Mouse (Mus musculus) C2C12 (cell line): ENCODE results near the gene Col6a5. TPM values are rescaled to one million over a fixed set of nuclear protein-coding genes. Genes with fewer than 3 reads are reported as not detected.
"Not testable (repeated sequence)": the region's sequence is repeated elsewhere in the genome, so short reads cannot be mapped to it uniquely, and the experiment has no call there.

Source experiments
- H3K27me3 ChIP-seq: one replicate; pipeline ENCODE4 v1.6.1; 2011; ENCODE audit not compliant: control insufficient read depth, insufficient read depth, insufficient read length
- H3K36me3 ChIP-seq: one replicate; pipeline ENCODE4 v1.6.1; 2011; ENCODE audit not compliant: control insufficient read depth, insufficient read depth
- H3K4me3 ChIP-seq: one replicate; pipeline ENCODE4 v1.5.1; 2011; ENCODE audit warnings: mild to moderate bottlenecking, control low read depth; ENCODE audit not compliant: poor library complexity, insufficient read depth, severe bottlenecking
- H3K79me2 ChIP-seq: one replicate; pipeline ENCODE4 v1.6.1; 2011; ENCODE audit not compliant: control insufficient read depth, insufficient read depth
- H3K79me3 ChIP-seq: one replicate; pipeline ENCODE4 v1.6.1; 2011; ENCODE audit warnings: low read depth, control low read depth
- H3ac ChIP-seq: one replicate; pipeline ENCODE3; 2011; ENCODE audit warnings: low read depth; ENCODE audit not compliant: control insufficient read depth, insufficient read length
- CEBPB ChIP-seq: IDR thresholded peaks from one replicate; pipeline ENCODE4 v1.6.1; 2011; ENCODE audit warnings: low read depth, mild to moderate bottlenecking, control low read depth, moderate library complexity
- CTCF ChIP-seq: IDR thresholded peaks from one replicate; pipeline ENCODE4 v1.5.1; 2011; ENCODE audit not compliant: control insufficient read depth, insufficient read depth, insufficient read length
- FOSL1 ChIP-seq: IDR thresholded peaks from one replicate; pipeline ENCODE4 v1.8.0; 2011; ENCODE audit warnings: mild to moderate bottlenecking, low read length; ENCODE audit not compliant: poor library complexity, insufficient read depth, severe bottlenecking
- MAX ChIP-seq: IDR thresholded peaks from one replicate; pipeline ENCODE4 v1.6.1; 2011; ENCODE audit warnings: mild to moderate bottlenecking, control low read depth
- MYOD1 ChIP-seq: IDR thresholded peaks from one replicate; pipeline ENCODE4 v1.6.1; 2011; ENCODE audit warnings: low read depth; ENCODE audit not compliant: control insufficient read depth, insufficient read length
- MYOG ChIP-seq: IDR thresholded peaks from one replicate; pipeline ENCODE4 v1.6.1; 2011; ENCODE audit not compliant: control insufficient read depth, insufficient read length; ENCODE audit errors: extremely low read depth
- USF1 ChIP-seq: IDR thresholded peaks from one replicate; pipeline ENCODE4 v1.6.1; 2011; ENCODE audit warnings: low read depth, mild to moderate bottlenecking, control low read depth, moderate library complexity
- polyA plus RNA-seq: library from polyadenylated mRNA; unstranded; fragments of >200 nt; fragmentation: generic; extraction: Trizol; gene quantifications from one replicate; pipeline ENCODE4 v1.2.1, GENCODE M21; 2012; ENCODE audit warnings: missing spikeins

Col6a5 gene
- polyA plus RNA-seq, 1 experiment = not detected

DNA sequence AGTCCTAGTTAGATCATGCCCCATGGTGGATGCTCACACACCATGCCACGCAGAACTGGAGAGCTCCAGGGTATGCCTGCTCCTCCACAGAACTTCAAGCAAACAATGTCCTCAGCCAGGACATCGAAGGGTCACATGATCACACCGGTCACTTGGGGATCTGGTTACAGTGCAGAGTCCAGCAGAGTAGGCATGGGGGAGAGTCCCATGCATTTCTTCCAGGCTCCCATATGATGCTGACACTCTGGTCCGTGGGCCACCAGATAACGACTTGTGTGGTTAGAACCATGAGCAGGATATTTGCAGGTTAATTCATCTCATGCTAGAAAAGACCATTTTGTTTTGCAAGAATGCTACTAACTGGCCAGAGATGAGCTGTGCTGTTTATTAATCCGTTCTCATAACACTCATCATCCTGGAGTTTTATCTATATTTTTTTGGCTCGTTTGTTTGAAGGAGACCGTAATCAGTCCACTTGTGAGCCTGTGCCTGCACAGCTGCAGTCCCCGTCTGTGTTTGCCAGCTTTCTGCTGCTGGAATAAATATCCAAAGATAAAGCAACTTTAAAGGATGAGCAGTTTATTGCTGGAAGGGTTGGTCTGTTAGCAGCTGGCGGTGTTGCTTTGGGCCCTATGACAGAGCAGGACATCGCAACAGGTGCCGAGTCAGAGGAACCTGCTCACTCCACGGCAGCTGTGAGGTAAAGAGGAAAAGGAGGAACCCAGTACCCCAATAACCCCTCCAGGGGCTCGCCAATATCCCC is 108.2 kb downstream of the Col6a5 start:
- no peaks in the 10 kb centered on the region for H3K36me3 ChIP-seq
- no peak overlapping the region for H3ac ChIP-seq
- H3K27me3 ChIP-seq = no peaks in the 10 kb centered on the region
- H3K79me2 ChIP-seq = no peaks in the 10 kb centered on the region
- no peaks in the 10 kb centered on the region for H3K79me3 ChIP-seq
- TF ChIP-seq CEBPB (no peak), MYOD1 (no peak), MYOG (no peak), FOSL1 (no peak), MAX (no peak), USF1 (no peak), CTCF (no peak)
- H3K4me3 ChIP-seq = no peak overlapping the region

DNA sequence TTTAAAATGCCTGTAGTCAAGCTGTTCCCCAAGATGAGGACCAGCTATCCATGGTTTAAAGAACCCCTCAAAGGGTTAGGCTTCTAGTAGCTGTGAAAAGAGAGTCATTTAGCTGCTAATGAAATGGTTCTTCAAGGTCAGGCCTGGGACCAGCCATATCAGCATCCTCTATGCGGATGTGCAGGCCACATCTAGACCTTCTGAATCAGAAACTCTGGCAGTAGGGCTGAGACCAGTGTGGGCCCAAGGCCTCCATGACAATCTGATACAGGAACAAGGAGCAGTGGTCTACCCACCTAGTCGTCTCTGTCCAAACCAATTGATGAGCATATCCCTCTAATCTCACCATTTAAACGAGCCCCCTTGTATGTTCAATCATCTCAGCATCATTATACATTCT is 109.4 kb downstream of the Col6a5 start:
- TF ChIP-seq MAX = no peak
- no peak for TF ChIP-seq MYOD1
- TF ChIP-seq CEBPB = no peak
- no peak for TF ChIP-seq USF1
- TF ChIP-seq MYOG = no peak
- TF ChIP-seq FOSL1 = no peak
- TF ChIP-seq CTCF = no peak
- Histone ChIP-seq H3K27me3 (no peaks in the 10 kb centered on the region), H3K4me3 (no peak overlapping the region), H3K79me3 (no peaks in the 10 kb centered on the region), H3K79me2 (no peaks in the 10 kb centered on the region), H3K36me3 (no peaks in the 10 kb centered on the region), H3ac (no peak overlapping the region)

DNA sequence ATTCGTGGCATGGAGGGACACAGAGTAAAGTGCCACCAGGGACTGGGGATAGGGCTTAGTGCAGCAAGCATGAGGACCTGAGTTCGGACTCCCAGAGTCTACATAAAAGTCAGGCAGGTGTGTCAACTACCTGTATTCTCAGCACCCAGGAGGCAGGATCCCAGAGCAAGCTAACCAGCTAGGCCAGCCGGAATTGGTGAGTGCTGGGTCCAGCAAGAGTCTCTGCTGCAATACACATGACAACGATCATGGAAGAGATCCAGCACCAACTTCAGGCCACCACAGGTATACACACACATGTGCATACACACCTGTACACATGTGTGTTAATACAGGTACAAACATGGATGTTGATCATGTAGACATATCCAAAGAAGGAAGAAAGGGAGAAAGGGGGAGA is 112.0 kb downstream of the Col6a5 start:
- Histone ChIP-seq H3K79me3 (no peaks in the 10 kb centered on the region), H3K36me3 (no peaks in the 10 kb centered on the region), H3K4me3 (no peak overlapping the region), H3K27me3 (no peaks in the 10 kb centered on the region), H3K79me2 (no peaks in the 10 kb centered on the region), H3ac (no peak overlapping the region)
- TF ChIP-seq FOSL1 = no peak
- TF ChIP-seq MYOD1 = no peak
- TF ChIP-seq CEBPB = no peak
- no peak for TF ChIP-seq MAX
- no peak for TF ChIP-seq USF1
- TF ChIP-seq MYOG = no peak
- no peak for TF ChIP-seq CTCF

DNA sequence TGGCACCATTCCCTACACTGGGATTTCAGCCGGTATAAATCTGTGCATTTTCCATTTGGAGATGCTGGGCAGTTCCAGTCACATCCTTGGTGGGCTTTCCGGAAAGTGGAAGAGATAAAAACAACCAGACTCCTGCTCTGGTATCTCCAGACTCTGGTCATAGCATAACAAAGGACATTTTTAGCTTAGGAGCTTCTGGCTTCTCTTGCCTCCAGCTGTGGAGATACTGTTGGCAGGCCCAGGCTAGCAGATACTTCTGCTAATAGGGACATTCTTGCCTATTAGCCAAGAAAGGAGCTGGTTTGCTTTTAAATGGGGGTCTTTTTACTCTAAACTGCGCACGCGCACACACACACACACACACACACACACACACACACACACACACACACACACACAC is 113.2 kb downstream of the Col6a5 start:
- Histone ChIP-seq H3K4me3 (no peak overlapping the region), H3K27me3 (no peaks in the 10 kb centered on the region), H3K79me3 (no peaks in the 10 kb centered on the region), H3K36me3 (no peaks in the 10 kb centered on the region), H3K79me2 (no peaks in the 10 kb centered on the region), H3ac (no peak overlapping the region)
- TF ChIP-seq USF1 (no peak), MYOG (no peak), FOSL1 (no peak), MAX (no peak), CTCF (no peak), MYOD1 (no peak), CEBPB (no peak)

DNA sequence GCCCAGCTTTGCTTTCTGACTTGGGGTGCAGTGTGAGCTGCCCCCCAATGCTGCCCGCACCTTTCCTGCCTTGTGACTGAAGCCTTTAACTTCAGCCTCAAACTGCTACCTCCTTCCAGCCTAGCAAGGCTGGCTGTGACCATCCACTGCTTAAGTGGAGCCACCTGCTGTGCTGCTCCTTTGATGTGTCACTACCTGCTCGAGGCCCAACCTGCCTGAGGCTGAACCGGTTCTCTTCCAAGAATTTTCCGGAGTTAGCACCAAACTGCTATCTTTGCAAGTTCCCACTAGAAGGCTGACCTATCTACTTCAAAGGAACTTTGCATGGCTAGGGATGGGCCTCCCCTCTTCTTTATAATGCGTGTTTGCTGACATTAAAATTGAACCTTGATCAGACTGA is 119.1 kb downstream of the Col6a5 start:
- H3ac ChIP-seq, H3K79me3 ChIP-seq, H3K4me3 ChIP-seq, H3K79me2 ChIP-seq, H3K36me3 ChIP-seq, H3K27me3 ChIP-seq: not testable (repeated sequence)

DNA sequence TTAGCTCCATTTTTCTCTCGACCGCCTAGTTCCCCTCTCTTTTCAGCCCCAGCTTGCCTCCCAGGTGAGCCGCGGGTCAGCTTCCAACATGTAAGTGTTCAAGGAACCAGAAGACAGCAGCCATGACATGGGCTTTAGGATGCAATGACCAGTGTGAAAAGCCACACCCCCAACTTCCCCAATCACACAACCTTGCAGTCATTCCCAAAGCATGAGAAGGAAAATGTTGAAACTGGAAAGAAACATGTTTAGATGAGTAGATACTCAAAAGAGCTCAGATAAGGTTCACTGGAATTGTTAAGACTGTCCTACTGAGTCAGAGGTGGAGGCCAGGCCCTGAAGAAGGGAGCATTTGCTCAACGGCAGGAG is 121.3 kb downstream of the Col6a5 start:
- Histone ChIP-seq H3K36me3 (no peaks in the 10 kb centered on the region), H3K79me3 (no peaks in the 10 kb centered on the region), H3ac (no peak overlapping the region), H3K4me3 (no peak overlapping the region), H3K27me3 (no peaks in the 10 kb centered on the region), H3K79me2 (no peaks in the 10 kb centered on the region)
- TF ChIP-seq MYOG (no peak), CEBPB (no peak), USF1 (no peak), MYOD1 (no peak), CTCF (no peak), MAX (no peak), FOSL1 (no peak)
